Mouse (Mus musculus) embryonic stem cell, embryonic (primary cell): ENCODE measurements around the gene Ctu2.

Experiments used
- CTCF ChIA-PET, 4 experiments: fragments of 300-600 bp in 2 of 4; fragments of 350-600 bp in 2 of 4; sonication (Branson Sonifier 250); formaldehyde crosslinking; loops; one replicate each; lab custom pipeline; 2022; ENCODE audit warnings: inconsistent platforms in 2 of 4; lab: Charles Lee
- POLR2A ChIA-PET, 4 experiments: fragments of 300-600 bp in 2 of 4; fragments of 350-600 bp in 2 of 4; sonication (Branson Sonifier 250); formaldehyde crosslinking; loops; one replicate each; lab custom pipeline; 2022; ENCODE audit warnings: antibody characterized with exemption in 4 of 4, inconsistent platforms in 1 of 4; lab: Charles Lee

Ctu2 gene

GRCm38 (mm10) chr8:122529159-122529558 lies 53.2 kb downstream of the Ctu2 start:
- ChIA-PET POLR2A (interaction anchor here in 3 of 4 experiments (1.1 to 17.0 kb wide), 8 partner anchors 8 to 42 kb away, joined by 3 to 520 read pairs (median 50); partner anchors contain the start of genes Cdt1 (in 2 of the 3), Piezo1 (in 2 of the 3) and Aprt (in 1 of the 3)), CTCF (interaction anchor here in 2 of 4 experiments (0.6 to 0.9 kb wide), 2 partner anchors 32 to 47 kb away, joined by 3 read pairs; no protein-coding TSS in a partner anchor)

- POLR2A ChIA-PET, result interaction anchor here in 2 of 4 experiments (0.5 to 21.5 kb wide), 11 partner anchors 1 to 39 kb away, joined by 3 to 520 read pairs (median 3); partner anchors contain the start of gene Piezo1 (in 2 of the 2)
- CTCF ChIA-PET, result interaction anchor here in 2 of 4 experiments (0.6 to 0.8 kb wide), 2 partner anchors 28 to 511 kb away, joined by 3 to 4 read pairs; no protein-coding TSS in a partner anchor
Observed at GRCm38 (mm10) chr8:122531312-122531711, 55.4 kb downstream of the Ctu2 start.
